Mouse (Mus musculus): ENCODE data around the gene Nmt1. TPM values are rescaled to one million over a fixed set of nuclear protein-coding genes. Genes with fewer than 3 reads are reported as not detected.

The Nmt1 gene
- polyA plus RNA-seq, 1 experiment from 2014 or later, result 63.6 TPM

DNA sequence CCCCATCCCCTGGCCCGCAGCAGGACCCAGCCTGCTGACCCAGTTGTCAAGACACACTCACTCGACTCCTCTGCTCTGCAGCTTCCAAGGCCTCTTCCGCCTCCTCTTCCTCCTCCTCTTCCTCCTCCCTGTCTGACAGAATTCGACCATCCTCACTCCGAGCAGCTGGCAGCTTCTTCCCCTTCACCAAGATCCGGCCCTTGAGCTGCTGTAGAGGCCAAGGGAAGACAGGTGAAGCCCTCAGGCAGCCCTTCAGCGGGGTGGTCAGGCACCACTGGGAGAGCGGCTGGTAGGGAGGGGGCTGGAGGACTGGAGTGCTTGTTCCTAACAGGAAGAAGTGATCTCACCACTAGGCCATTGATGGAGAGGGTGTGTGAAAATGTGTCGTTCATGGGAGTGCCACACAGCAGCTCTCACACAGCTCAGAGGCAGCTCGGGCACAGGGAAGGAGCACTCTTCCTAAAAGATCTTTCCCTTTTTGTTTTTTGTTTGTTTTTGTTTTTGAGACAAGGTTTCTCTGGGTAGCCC lies 46.9 kb downstream of the Nmt1 start:
- H3K27me3 ChIP-seq (ENCODE audit: control insufficient read depth, insufficient read depth, low read length), result no peaks in the 10 kb centered on the region
- no peaks in the 10 kb centered on the region for H3K9me3 ChIP-seq (ENCODE audit: control insufficient read depth, low read length)
- peaks cover 10% of the 10 kb centered on the region; the same call in 1 of the 2 replicates for H3K36me3 ChIP-seq (ENCODE audit: control insufficient read depth, insufficient read depth, low read length)
- ATAC-seq (ENCODE audit: low FRiP score, low TSS enrichment), result no peak
- no peak overlapping the region for H3K4me3 ChIP-seq (ENCODE audit: low read length)
- H3K4me2 ChIP-seq (replicated peaks; ENCODE audit: low read depth, low read length), result no peak overlapping the region
- H3K9ac ChIP-seq (ENCODE audit: low read depth, low read length), result no peak overlapping the region
- H3K4me1 ChIP-seq (ENCODE audit: control insufficient read depth, insufficient read depth, low read length), result no peaks in the 10 kb centered on the region
- H3K27ac ChIP-seq (ENCODE audit: low read depth, low read length), result no peak overlapping the region
- WGBS, result 23% methylated on average over 10 of the region's 10 CpGs

DNA sequence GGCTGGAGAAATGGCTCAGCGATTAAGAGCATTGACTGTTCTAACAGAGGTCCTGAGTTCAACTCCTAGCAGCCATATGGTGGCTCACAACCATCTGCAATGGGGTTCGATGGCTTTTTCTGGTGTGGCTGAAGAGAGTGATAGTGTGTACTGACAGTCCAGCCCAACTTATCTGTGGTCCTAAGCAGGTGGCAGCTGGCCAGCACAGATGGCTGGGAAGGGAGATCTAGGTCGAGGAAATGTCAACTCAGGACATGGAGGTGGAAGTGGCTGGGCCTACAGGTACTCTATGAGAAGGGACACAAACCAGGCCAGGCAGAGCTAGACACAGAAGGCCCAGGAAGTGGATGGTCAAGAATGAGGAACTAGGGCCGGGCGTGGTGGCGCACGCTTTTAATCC lies 48.0 kb downstream of the Nmt1 start:
- no peak overlapping the region for H3K4me2 ChIP-seq (replicated peaks; ENCODE audit: low read depth, low read length)
- H3K27me3 ChIP-seq (ENCODE audit: control insufficient read depth, insufficient read depth, low read length), result peaks cover 5% of the 10 kb centered on the region
- no peaks in the 10 kb centered on the region for H3K9me3 ChIP-seq (ENCODE audit: control insufficient read depth, low read length)
- H3K27ac ChIP-seq (ENCODE audit: low read depth, low read length), result no peak overlapping the region
- WGBS, result 89% methylated on average over 7 of the region's 7 CpGs
- H3K4me3 ChIP-seq (ENCODE audit: low read length), result no peak overlapping the region
- no peaks in the 10 kb centered on the region; the same call in 1 of the 2 replicates for H3K4me1 ChIP-seq (ENCODE audit: control insufficient read depth, insufficient read depth, low read length)
- H3K9ac ChIP-seq (ENCODE audit: low read depth, low read length), result no peak overlapping the region
- H3K36me3 ChIP-seq (ENCODE audit: control insufficient read depth, insufficient read depth, low read length), result no peaks in the 10 kb centered on the region; the same call in 1 of the 2 replicates
- ATAC-seq (ENCODE audit: low FRiP score, low TSS enrichment), result no peak

DNA sequence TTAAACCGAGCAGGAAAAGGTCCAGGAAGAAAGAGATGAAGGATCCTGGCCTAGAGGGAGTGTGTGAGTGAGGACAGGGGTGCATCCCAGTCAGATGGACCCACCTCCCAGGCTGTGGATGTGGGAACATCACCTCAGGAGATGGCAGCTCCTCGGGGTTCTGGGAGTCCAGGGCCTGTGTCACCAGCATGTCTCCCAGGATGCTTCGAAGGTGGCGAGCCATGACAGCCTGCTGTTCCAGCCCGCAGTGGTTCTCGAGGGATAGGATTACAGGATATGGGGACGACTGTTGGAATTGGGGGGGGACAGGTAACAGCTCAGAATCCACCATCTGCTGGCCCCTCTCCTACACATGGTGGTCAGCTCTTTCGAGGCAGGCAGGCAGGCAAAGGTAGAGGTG lies 48.6 kb downstream of the Nmt1 start:
- Histone ChIP-seq H3K4me2 (replicated peaks; ENCODE audit: low read depth, low read length) (no peak overlapping the region), H3K4me1 (ENCODE audit: control insufficient read depth, insufficient read depth, low read length) (no peaks in the 10 kb centered on the region; the same call in 1 of the 2 replicates), H3K4me3 (ENCODE audit: low read length) (no peak overlapping the region), H3K9me3 (ENCODE audit: control insufficient read depth, low read length) (no peaks in the 10 kb centered on the region), H3K27ac (ENCODE audit: low read depth, low read length) (no peak overlapping the region), H3K9ac (ENCODE audit: low read depth, low read length) (no peak overlapping the region), H3K27me3 (ENCODE audit: control insufficient read depth, insufficient read depth, low read length) (peaks cover 9% of the 10 kb centered on the region), H3K36me3 (ENCODE audit: control insufficient read depth, insufficient read depth, low read length) (no peaks in the 10 kb centered on the region; the same call in 1 of the 2 replicates)
- 52% methylated on average over 8 of the region's 8 CpGs for WGBS
- no peak for ATAC-seq (ENCODE audit: low FRiP score, low TSS enrichment)

DNA sequence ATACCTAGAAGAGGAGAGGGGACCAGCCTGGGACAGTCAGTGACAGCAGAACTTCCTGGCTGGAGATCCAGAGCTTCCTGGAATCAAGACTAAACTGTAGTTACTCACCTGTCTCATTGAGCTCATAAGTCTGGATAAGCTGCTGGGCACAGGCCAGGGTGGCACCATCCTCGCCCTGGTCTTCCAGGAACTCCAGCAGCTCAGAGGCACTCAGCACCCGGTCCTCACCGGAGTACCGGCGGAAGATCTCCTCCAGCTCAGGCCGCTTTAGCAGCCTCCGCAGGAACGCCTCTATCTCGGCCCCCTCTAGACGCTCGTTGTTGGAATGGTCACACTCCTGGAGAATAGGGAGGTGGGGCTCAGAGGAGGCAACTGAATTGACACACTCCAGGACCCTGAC lies 50.1 kb downstream of the Nmt1 start:
- Histone ChIP-seq H3K4me2 (replicated peaks; ENCODE audit: low read depth, low read length) (no peak overlapping the region), H3K36me3 (ENCODE audit: control insufficient read depth, insufficient read depth, low read length) (no peaks in the 10 kb centered on the region), H3K27ac (ENCODE audit: low read depth, low read length) (no peak overlapping the region), H3K27me3 (ENCODE audit: control insufficient read depth, insufficient read depth, low read length) (peaks cover 13% of the 10 kb centered on the region), H3K9ac (ENCODE audit: low read depth, low read length) (no peak overlapping the region), H3K4me1 (ENCODE audit: control insufficient read depth, insufficient read depth, low read length) (no peaks in the 10 kb centered on the region; the same call in 1 of the 2 replicates), H3K4me3 (ENCODE audit: low read length) (no peak overlapping the region), H3K9me3 (ENCODE audit: control insufficient read depth, low read length) (no peaks in the 10 kb centered on the region)
- no peak for ATAC-seq (ENCODE audit: low FRiP score, low TSS enrichment)
- WGBS, result 85% methylated on average over 11 of the region's 11 CpGs

DNA sequence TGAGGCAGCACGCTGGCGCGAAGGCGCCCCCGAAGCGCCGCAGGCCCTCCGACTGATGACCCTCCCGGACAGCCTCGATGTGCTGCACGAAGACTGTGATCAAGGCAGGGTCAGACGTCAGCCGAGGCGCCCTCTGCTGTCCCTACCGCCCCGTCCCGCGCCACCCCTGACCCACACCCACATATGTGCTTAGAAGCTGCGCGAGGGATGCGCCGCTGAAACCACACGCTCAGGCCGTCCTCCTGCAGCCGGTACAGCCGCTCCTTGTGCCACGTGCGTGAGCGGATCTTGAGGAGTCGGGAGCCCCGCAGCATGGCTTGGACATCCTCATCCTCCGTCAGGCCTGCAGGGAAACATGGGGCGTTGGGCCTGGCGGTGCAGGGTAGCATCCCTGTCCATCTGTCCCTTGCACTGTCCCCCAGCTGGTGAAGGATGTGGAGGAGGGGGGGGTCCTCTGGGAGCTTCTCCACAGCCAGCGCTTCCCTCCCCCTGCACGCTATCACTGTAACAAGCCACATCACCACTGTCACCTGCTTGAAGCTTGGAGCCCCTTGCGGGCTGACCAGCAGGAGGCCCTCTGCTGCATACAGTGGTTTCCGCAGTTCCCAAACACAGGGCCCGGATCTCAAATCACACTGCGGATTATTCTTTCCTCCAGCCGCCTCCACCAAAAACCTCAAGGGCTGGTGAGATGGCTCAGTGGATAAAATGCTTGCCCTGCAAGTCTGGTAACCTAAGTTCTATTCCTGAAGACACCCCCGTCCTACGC lies 52.5 kb downstream of the Nmt1 start:
- peak; percentile 53 for ATAC-seq (ENCODE audit: low FRiP score, low TSS enrichment)
- H3K9ac ChIP-seq (ENCODE audit: low read depth, low read length), result peak overlapping the region; percentile 34; the same call in 1 of the 2 replicates
- H3K27ac ChIP-seq (ENCODE audit: low read depth, low read length), result no peak overlapping the region

DNA sequence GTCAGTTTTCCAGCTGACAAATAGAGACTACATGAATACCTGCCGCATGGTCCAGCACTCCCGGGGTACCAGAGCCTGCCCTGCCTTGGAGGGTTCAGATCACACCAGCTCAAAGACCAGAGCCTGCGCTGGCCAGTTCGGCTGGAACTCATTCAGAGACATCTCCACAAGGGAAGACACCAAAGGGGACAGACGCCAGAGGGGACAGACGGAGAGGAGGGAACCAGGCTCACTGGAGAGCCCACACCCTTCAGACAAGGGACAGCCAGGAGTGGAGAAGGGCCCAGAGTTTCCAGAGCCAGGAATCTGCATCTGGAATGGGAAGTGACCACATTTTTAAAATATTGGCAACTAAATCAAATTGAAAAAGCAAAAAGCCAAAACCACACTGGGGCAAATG lies 53.6 kb downstream of the Nmt1 start:
- peaks cover 13% of the 10 kb centered on the region for H3K27me3 ChIP-seq (ENCODE audit: control insufficient read depth, insufficient read depth, low read length)

More for the DNA sequence above, 52.5 kb downstream of the Nmt1 start:
- no peaks in the 10 kb centered on the region; the same call in 1 of the 2 replicates for H3K4me1 ChIP-seq (ENCODE audit: control insufficient read depth, insufficient read depth, low read length)
- no peaks in the 10 kb centered on the region for H3K36me3 ChIP-seq (ENCODE audit: control insufficient read depth, insufficient read depth, low read length)
- H3K4me2 ChIP-seq (replicated peaks; ENCODE audit: low read depth, low read length), result peak overlapping the region; percentile 51
- WGBS, result 3% methylated on average over 43 of the region's 43 CpGs
- H3K27me3 ChIP-seq (ENCODE audit: control insufficient read depth, insufficient read depth, low read length), result peaks cover 13% of the 10 kb centered on the region
- H3K9me3 ChIP-seq (ENCODE audit: control insufficient read depth, low read length), result no peaks in the 10 kb centered on the region
- peak overlapping the region; percentile 30 for H3K4me3 ChIP-seq (ENCODE audit: low read length)

DNA sequence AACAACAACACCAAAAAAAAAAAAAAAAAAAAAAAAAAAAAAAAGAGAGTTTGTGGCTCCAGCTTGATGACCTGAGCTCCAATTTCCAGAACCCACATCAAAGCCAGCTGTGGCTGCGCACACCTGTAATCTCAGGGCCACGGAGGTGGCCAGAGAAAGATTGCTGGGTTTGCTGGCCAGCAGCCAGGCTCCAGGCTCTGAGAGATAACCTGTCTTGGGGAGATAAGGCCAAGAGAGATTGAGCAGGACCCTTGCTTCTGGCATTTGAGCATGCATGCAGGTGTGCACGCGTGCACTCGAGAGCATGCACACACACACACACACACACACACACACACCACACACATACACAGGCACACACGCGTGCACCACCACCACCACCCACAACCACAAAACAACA lies 65.3 kb downstream of the Nmt1 start:
- no peak overlapping the region for H3K9ac ChIP-seq (ENCODE audit: low read depth, low read length)
- H3K27ac ChIP-seq (ENCODE audit: low read depth, low read length), result no peak overlapping the region
- H3K4me3 ChIP-seq (ENCODE audit: low read length), result no peak overlapping the region
- peaks cover 23% of the 10 kb centered on the region for H3K4me1 ChIP-seq (ENCODE audit: control insufficient read depth, insufficient read depth, low read length)
- no peaks in the 10 kb centered on the region for H3K27me3 ChIP-seq (ENCODE audit: control insufficient read depth, insufficient read depth, low read length)
- WGBS, result 91% methylated on average over 7 of the region's 7 CpGs
- no peak for ATAC-seq (ENCODE audit: low FRiP score, low TSS enrichment)
- H3K4me2 ChIP-seq (replicated peaks; ENCODE audit: low read depth, low read length), result no peak overlapping the region
- no peaks in the 10 kb centered on the region for H3K9me3 ChIP-seq (ENCODE audit: control insufficient read depth, low read length)
- H3K36me3 ChIP-seq (ENCODE audit: control insufficient read depth, insufficient read depth, low read length), result no peaks in the 10 kb centered on the region

More for the DNA sequence above, 53.6 kb downstream of the Nmt1 start:
- no peak overlapping the region for H3K4me3 ChIP-seq (ENCODE audit: low read length)
- no peak overlapping the region for H3K4me2 ChIP-seq (replicated peaks; ENCODE audit: low read depth, low read length)
- H3K4me1 ChIP-seq (ENCODE audit: control insufficient read depth, insufficient read depth, low read length), result no peaks in the 10 kb centered on the region; the same call in 1 of the 2 replicates
- no peaks in the 10 kb centered on the region for H3K36me3 ChIP-seq (ENCODE audit: control insufficient read depth, insufficient read depth, low read length)
- no peak; the same call in 1 of the 2 replicates for ATAC-seq (ENCODE audit: low FRiP score, low TSS enrichment)
- no peak overlapping the region for H3K27ac ChIP-seq (ENCODE audit: low read depth, low read length)
- no peak overlapping the region for H3K9ac ChIP-seq (ENCODE audit: low read depth, low read length)
- WGBS, result 58% methylated on average over 6 of the region's 6 CpGs
- no peaks in the 10 kb centered on the region for H3K9me3 ChIP-seq (ENCODE audit: control insufficient read depth, low read length)

DNA sequence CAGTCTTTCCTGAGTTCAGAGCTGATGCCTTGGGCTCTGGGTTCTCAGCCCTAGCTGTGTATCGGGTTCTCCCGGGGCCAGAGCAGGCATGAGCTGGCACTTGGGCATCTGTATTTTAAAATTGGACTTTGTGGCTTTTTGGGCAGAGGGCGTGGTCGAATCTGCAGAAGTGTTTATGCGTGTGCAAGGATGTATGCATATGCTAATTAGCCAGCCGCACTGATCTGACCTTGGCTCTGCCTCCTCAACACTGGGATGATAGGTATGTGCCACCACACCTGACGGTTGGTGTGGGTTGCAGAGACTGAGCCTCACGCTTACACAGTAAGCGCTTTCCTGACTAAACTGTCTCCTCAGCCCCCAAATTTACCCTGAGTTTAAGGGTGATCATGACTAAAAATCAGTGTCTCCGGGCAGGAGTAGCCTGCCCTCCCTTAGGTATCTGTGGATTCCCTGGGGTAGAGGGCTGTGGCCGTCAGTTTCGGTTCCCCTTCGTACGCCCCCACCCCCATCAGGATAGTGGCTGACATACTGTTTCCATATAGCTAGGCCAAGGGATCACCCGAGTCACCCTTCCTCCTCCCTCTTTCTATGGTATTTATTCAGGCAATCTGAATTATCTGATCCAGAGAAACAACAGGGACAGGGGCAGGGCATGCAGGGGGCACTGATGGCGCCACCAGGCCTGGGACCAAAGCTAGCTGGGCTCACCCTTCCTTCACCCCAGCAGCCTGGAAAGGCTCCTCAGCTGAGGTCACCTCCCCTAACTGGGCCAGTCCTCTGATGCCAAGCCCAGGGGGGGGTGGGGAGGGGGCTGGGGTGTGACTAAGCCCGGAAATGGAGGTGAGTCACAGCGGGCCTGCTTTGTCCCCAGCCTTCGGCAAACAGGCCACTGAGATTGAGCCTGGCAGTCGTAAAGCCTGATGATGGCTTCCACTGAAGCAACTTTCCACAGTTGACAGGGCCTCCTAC lies 66.2 kb downstream of the Nmt1 start:
- 66% methylated on average over 20 of the region's 20 CpGs for WGBS
- Histone ChIP-seq H3K27me3 (ENCODE audit: control insufficient read depth, insufficient read depth, low read length) (no peaks in the 10 kb centered on the region), H3K9ac (ENCODE audit: low read depth, low read length) (no peak overlapping the region), H3K27ac (ENCODE audit: low read depth, low read length) (peak overlapping the region; percentile 47; the same call in 1 of the 2 replicates), H3K4me1 (ENCODE audit: control insufficient read depth, insufficient read depth, low read length) (peaks cover 29% of the 10 kb centered on the region), H3K4me3 (ENCODE audit: low read length) (no peak overlapping the region), H3K4me2 (replicated peaks; ENCODE audit: low read depth, low read length) (no peak overlapping the region), H3K36me3 (ENCODE audit: control insufficient read depth, insufficient read depth, low read length) (no peaks in the 10 kb centered on the region), H3K9me3 (ENCODE audit: control insufficient read depth, low read length) (no peaks in the 10 kb centered on the region)
- ATAC-seq (ENCODE audit: low FRiP score, low TSS enrichment), result no peak; the same call in 1 of the 2 replicates

Measured in kidney, embryonic 14.5 days (tissue).